Mouse (Mus musculus) intestine, embryonic 14.5 days (tissue): ENCODE measurements around the gene Gcnt3. TPM values are rescaled to one million over a fixed set of nuclear protein-coding genes. Genes with fewer than 3 reads are reported as not detected.

ENCODE experiments used
- ATAC-seq: fragments of 200-750 bp; cut with Nextera tagmentation; replicated peaks from 2 replicates; pipeline ENCODE4 v1.8.0; 2017; ENCODE audit warnings: low read depth, moderate number of reproducible peaks, moderate TSS enrichment, moderate library complexity; ENCODE audit not compliant: low FRiP score, low TSS enrichment
- DNase-seq: peaks from one replicate; pipeline ENCODE4 v3.0.0-alpha.2; 2018; ENCODE audit warnings: low spot score
- H3K27ac ChIP-seq: fragments of 300-500 bp; sonication (generic); 2 replicates; pipeline ENCODE4 v1.5.1; 2014; ENCODE audit warnings: low read depth, mild to moderate bottlenecking, control low read depth
- H3K27me3 ChIP-seq: fragments of 300-500 bp; sonication (generic); replicated peaks from 2 replicates; pipeline ENCODE4 v1.6.1; 2014; ENCODE audit warnings: low read length, control low read depth; ENCODE audit not compliant: control insufficient read depth, insufficient read depth
- H3K36me3 ChIP-seq: fragments of 300-500 bp; sonication (generic); 2 replicates; pipeline ENCODE4 v1.6.1; 2014; ENCODE audit warnings: low read length, control low read depth; ENCODE audit not compliant: control insufficient read depth, insufficient read depth
- H3K4me1 ChIP-seq: fragments of 300-500 bp; sonication (generic); replicated peaks from 2 replicates; pipeline ENCODE4 v1.6.1; 2014; ENCODE audit warnings: low read length, control low read depth, mixed read lengths; ENCODE audit not compliant: control insufficient read depth, insufficient read depth
- H3K4me2 ChIP-seq: fragments of 300-500 bp; sonication (generic); 2 replicates; pipeline ENCODE4 v1.6.1; 2014; ENCODE audit warnings: low read length
- H3K4me3 ChIP-seq: fragments of 300-500 bp; sonication (generic); 2 replicates; pipeline ENCODE4 v1.5.1; 2014; ENCODE audit warnings: low read depth, low read length, control low read depth, mixed read lengths
- H3K9ac ChIP-seq: fragments of 300-500 bp; sonication (generic); 2 replicates; pipeline ENCODE4 v1.6.1; 2014; ENCODE audit warnings: mild to moderate bottlenecking, low read length
- H3K9me3 ChIP-seq: fragments of 300-500 bp; sonication (generic); 2 replicates; pipeline ENCODE4 v1.6.1; 2016; ENCODE audit warnings: low read length, control low read depth; ENCODE audit not compliant: control insufficient read depth
- whole genome bisulfite sequencing: fragments of 180-500 bp; shearing (Covaris S2); extraction: QIAGEN DNeasy Blood & Tissue Kit; methylation state at CpG from one replicate; pipeline ENCODE4 v1.1.7; 2014; 5-methylcytosine and 5-hydroxymethylcytosine counted together
- polyA plus RNA-seq: library from polyadenylated mRNA; unstranded; fragments of >200 nt; fragmentation: Nextera tagmentation; extraction: Ambion mirVana; gene quantifications from 2 replicates; pipeline ENCODE4 v1.2.1, GENCODE M21; 2014

Gene Gcnt3
- polyA plus RNA-seq, 1 experiment from 2014 or later, result 5.0 TPM

GRCm38 (mm10) chr9:70006984-70007383, 30.9 kb downstream of the Gcnt3 start:
- Histone ChIP-seq H3K4me3 (no peak overlapping the region), H3K4me1 (0 out of 2 replicates have a peak, but pooled peaks cover 4% of the 10 kb centered on the region), H3K9ac (no peak overlapping the region), H3K27ac (no peak overlapping the region), H3K4me2 (no peak overlapping the region), H3K36me3 (peaks cover 86% of the 10 kb centered on the region), H3K27me3 (no peaks in the 10 kb centered on the region), H3K9me3 (no peaks in the 10 kb centered on the region)
- ATAC-seq (no peak), DNase-seq (no peak)
- 90% methylated on average over 5 of the region's 5 CpGs for WGBS

GRCm38 (mm10) chr9:70003516-70003915, 34.4 kb downstream of the Gcnt3 start:
- no peak overlapping the region for H3K9ac ChIP-seq

GRCm38 (mm10) chr9:69999318-69999717, 38.6 kb downstream of the Gcnt3 start:
- H3K9me3 ChIP-seq, result no peaks in the 10 kb centered on the region
- H3K36me3 ChIP-seq, result peaks cover 95% of the 10 kb centered on the region
- no peak overlapping the region for H3K27ac ChIP-seq
- DNase-seq (no peak), ATAC-seq (no peak)
- no peak overlapping the region for H3K9ac ChIP-seq
- H3K4me3 ChIP-seq, result no peak overlapping the region
- WGBS, result 71% methylated on average over 1 of the region's 1 CpGs
- H3K4me2 ChIP-seq, result no peak overlapping the region
- H3K4me1 ChIP-seq, result no peaks in the 10 kb centered on the region
- no peaks in the 10 kb centered on the region for H3K27me3 ChIP-seq

More at GRCm38 (mm10) chr9:70003516-70003915, 34.4 kb downstream of the Gcnt3 start:
- 69% methylated on average over 10 of the region's 10 CpGs for WGBS
- ATAC-seq (no peak), DNase-seq (no peak)
- H3K4me2 ChIP-seq, result no peak overlapping the region
- no peaks in the 10 kb centered on the region for H3K4me1 ChIP-seq
- no peak overlapping the region for H3K4me3 ChIP-seq
- H3K9me3 ChIP-seq, result no peaks in the 10 kb centered on the region
- H3K27ac ChIP-seq, result no peak overlapping the region
- H3K27me3 ChIP-seq, result no peaks in the 10 kb centered on the region
- H3K36me3 ChIP-seq, result peaks cover 96% of the 10 kb centered on the region

- no peak overlapping the region for H3K4me3 ChIP-seq
- peaks cover 62% of the 10 kb centered on the region for H3K36me3 ChIP-seq
- H3K9ac ChIP-seq, result no peak overlapping the region
- H3K4me1 ChIP-seq, result peaks cover 16% of the 10 kb centered on the region
- DNase-seq (no peak), ATAC-seq (no peak)
- H3K9me3 ChIP-seq, result no peaks in the 10 kb centered on the region
- no peaks in the 10 kb centered on the region for H3K27me3 ChIP-seq
- H3K4me2 ChIP-seq, result no peak overlapping the region
- 88% methylated on average over 5 of the region's 5 CpGs for WGBS
- no peak overlapping the region for H3K27ac ChIP-seq
These were observed 43.3 kb downstream of the Gcnt3 start for GRCm38 (mm10) chr9:69994547-69994946.

GRCm38 (mm10) chr9:69993479-69993878, 44.4 kb downstream of the Gcnt3 start:
- no peak overlapping the region for H3K4me3 ChIP-seq
- H3K4me1 ChIP-seq, result peaks cover 16% of the 10 kb centered on the region
- ATAC-seq (no peak), DNase-seq (no peak)
- H3K27ac ChIP-seq, result no peak overlapping the region
- no peaks in the 10 kb centered on the region for H3K27me3 ChIP-seq
- peaks cover 51% of the 10 kb centered on the region for H3K36me3 ChIP-seq
- no peak overlapping the region for H3K9ac ChIP-seq
- 74% methylated on average over 1 of the region's 1 CpGs for whole genome bisulfite sequencing
- H3K9me3 ChIP-seq, result no peaks in the 10 kb centered on the region
- no peak overlapping the region for H3K4me2 ChIP-seq

GRCm38 (mm10) chr9:69992841-69993277, 45.0 kb downstream of the Gcnt3 start:
- Histone ChIP-seq H3K9me3 (no peaks in the 10 kb centered on the region), H3K27me3 (no peaks in the 10 kb centered on the region), H3K4me2 (no peak overlapping the region), H3K36me3 (peaks cover 45% of the 10 kb centered on the region), H3K9ac (no peak overlapping the region), H3K4me3 (no peak overlapping the region), H3K4me1 (peaks cover 16% of the 10 kb centered on the region), H3K27ac (no peak overlapping the region)
- DNase-seq, result no peak
- no peak for ATAC-seq
- WGBS, result 64% methylated on average over 5 of the region's 5 CpGs

- peaks cover 22% of the 10 kb centered on the region for H3K36me3 ChIP-seq
- peak overlapping the region; percentile 98 for H3K9ac ChIP-seq
- ATAC-seq (no peak), DNase-seq (no peak)
- WGBS, result 11% methylated on average over 5 of the region's 5 CpGs
- peak overlapping the region; percentile 81 for H3K4me2 ChIP-seq
- no peak overlapping the region for H3K27ac ChIP-seq
- H3K27me3 ChIP-seq, result no peaks in the 10 kb centered on the region
- H3K4me1 ChIP-seq, result peaks cover 16% of the 10 kb centered on the region
- peak overlapping the region; percentile 96 for H3K4me3 ChIP-seq
- no peaks in the 10 kb centered on the region for H3K9me3 ChIP-seq
These were observed 47.5 kb downstream of the Gcnt3 start for GRCm38 (mm10) chr9:69990346-69990745.

GRCm38 (mm10) chr9:69989303-69990121, 48.4 kb downstream of the Gcnt3 start, which contains the start of gene Bnip2:
Bnip2 (plus strand) TSS chr9:69989466.
- WGBS, result under 1% methylated on average over 76 of the region's 76 CpGs
- Histone ChIP-seq H3K4me2 (peak within 1 kb of the TSS; percentile 81), H3K4me3 (peak within 1 kb of the TSS; percentile 96), H3K27me3 (no peaks in the 10 kb centered on the region), H3K9ac (peak within 1 kb of the TSS; percentile 98), H3K27ac (peak within 1 kb of the TSS; percentile 96), H3K36me3 (peaks cover 13% of the 10 kb centered on the region), H3K4me1 (peaks cover 16% of the 10 kb centered on the region), H3K9me3 (no peaks in the 10 kb centered on the region)
- DNase-seq (peak; percentile 96), ATAC-seq (peak; percentile 94)
